Mouse (Mus musculus) forebrain, embryonic 14.5 days (tissue): ENCODE data around the gene Xylt2. TPM values are rescaled to one million over a fixed set of nuclear protein-coding genes. Genes with fewer than 3 reads are reported as not detected.

Source experiments
- ATAC-seq: fragments of 200-750 bp; cut with Nextera tagmentation; 2 replicates; pipeline ENCODE4 v1.8.0; 2017; ENCODE audit warnings: mild to moderate bottlenecking, moderate library complexity
- DNase-seq: peaks from one replicate; pipeline ENCODE4 v3.0.0-alpha.2; 2015; ENCODE audit warnings: low spot score
- H3K27ac ChIP-seq: fragments of 300-500 bp; sonication (generic); 2 replicates; pipeline ENCODE4 v1.5.1; 2014; ENCODE audit warnings: low read depth, mild to moderate bottlenecking, control low read depth, low read length, moderate library complexity
- H3K27me3 ChIP-seq: fragments of 300-500 bp; sonication (generic); replicated peaks from 2 replicates; pipeline ENCODE4 v1.6.1; 2014; ENCODE audit warnings: low read length, control low read depth, mixed read lengths; ENCODE audit not compliant: control insufficient read depth, insufficient read depth
- H3K36me3 ChIP-seq: fragments of 300-500 bp; sonication (generic); 2 replicates; pipeline ENCODE4 v1.6.1; 2014; ENCODE audit warnings: low read length, control low read depth; ENCODE audit not compliant: control insufficient read depth, insufficient read depth
- H3K4me1 ChIP-seq: fragments of 300-500 bp; sonication (generic); 2 replicates; pipeline ENCODE4 v1.6.1; 2014; ENCODE audit warnings: antibody characterized with exemption, low read length, control low read depth; ENCODE audit not compliant: control insufficient read depth, insufficient read depth
- H3K4me2 ChIP-seq: fragments of 300-500 bp; sonication (generic); 2 replicates; pipeline ENCODE4 v1.6.1; 2014; ENCODE audit warnings: mild to moderate bottlenecking, control low read depth, low read length
- H3K4me3 ChIP-seq: fragments of 300-500 bp; sonication (generic); 2 replicates; pipeline ENCODE4 v1.5.1; 2014; ENCODE audit warnings: low read depth, low read length, control low read depth
- H3K9ac ChIP-seq: fragments of 300-500 bp; sonication (generic); 2 replicates; pipeline ENCODE4 v1.6.1; 2014; ENCODE audit warnings: mild to moderate bottlenecking, low read length, control low read depth, moderate library complexity
- H3K9me3 ChIP-seq: fragments of 300-500 bp; sonication (generic); replicated peaks from 2 replicates; pipeline ENCODE4 v1.6.1; 2016; ENCODE audit warnings: low read length, control low read depth, mixed read lengths; ENCODE audit not compliant: control insufficient read depth
- WGBS: fragments of 180-500 bp; shearing (Covaris S2); extraction: QIAGEN DNeasy Blood & Tissue Kit; methylation state at CpG from one replicate; pipeline ENCODE4 v1.1.7; 2014; 5-methylcytosine and 5-hydroxymethylcytosine counted together
- polyA plus RNA-seq: library from polyadenylated mRNA; unstranded; fragments of >200 nt; fragmentation: Nextera tagmentation; extraction: Ambion mirVana; gene quantifications from 2 replicates; pipeline ENCODE4 v1.2.1, GENCODE M21; 2014

Xylt2 gene
- polyA plus RNA-seq, 1 experiment from 2014 or later, result 6.9 TPM

GRCm38 (mm10) chr11:94630199-94631011 is 46.9 kb downstream of the Xylt2 start:
- DNase-seq (peak; percentile 60), ATAC-seq (peak; percentile 22)
- 10% methylated on average over 26 of the region's 26 CpGs for WGBS
- Histone ChIP-seq H3K36me3 (peaks cover 36% of the 10 kb centered on the region), H3K4me1 (peaks cover 5% of the 10 kb centered on the region), H3K27ac (peak overlapping the region; percentile 55; the same call in 1 of the 2 replicates), H3K9me3 (no peaks in the 10 kb centered on the region), H3K4me2 (peak overlapping the region; percentile 86), H3K9ac (peak overlapping the region; percentile 88), H3K4me3 (peak overlapping the region; percentile 98), H3K27me3 (no peaks in the 10 kb centered on the region)

- ATAC-seq (peak; percentile 43; the same call in 1 of the 2 replicates), DNase-seq (no peak)
- Histone ChIP-seq H3K4me1 (peaks cover 5% of the 10 kb centered on the region), H3K27ac (peak overlapping the region; percentile 55), H3K9me3 (no peaks in the 10 kb centered on the region), H3K9ac (peak overlapping the region; percentile 88), H3K4me2 (peak overlapping the region; percentile 86), H3K4me3 (peak overlapping the region; percentile 98), H3K27me3 (no peaks in the 10 kb centered on the region), H3K36me3 (peaks cover 30% of the 10 kb centered on the region)
- under 1% methylated on average over 28 of the region's 28 CpGs for WGBS
These were observed 47.5 kb downstream of the Xylt2 start for GRCm38 (mm10) chr11:94629884-94630198.

DNA sequence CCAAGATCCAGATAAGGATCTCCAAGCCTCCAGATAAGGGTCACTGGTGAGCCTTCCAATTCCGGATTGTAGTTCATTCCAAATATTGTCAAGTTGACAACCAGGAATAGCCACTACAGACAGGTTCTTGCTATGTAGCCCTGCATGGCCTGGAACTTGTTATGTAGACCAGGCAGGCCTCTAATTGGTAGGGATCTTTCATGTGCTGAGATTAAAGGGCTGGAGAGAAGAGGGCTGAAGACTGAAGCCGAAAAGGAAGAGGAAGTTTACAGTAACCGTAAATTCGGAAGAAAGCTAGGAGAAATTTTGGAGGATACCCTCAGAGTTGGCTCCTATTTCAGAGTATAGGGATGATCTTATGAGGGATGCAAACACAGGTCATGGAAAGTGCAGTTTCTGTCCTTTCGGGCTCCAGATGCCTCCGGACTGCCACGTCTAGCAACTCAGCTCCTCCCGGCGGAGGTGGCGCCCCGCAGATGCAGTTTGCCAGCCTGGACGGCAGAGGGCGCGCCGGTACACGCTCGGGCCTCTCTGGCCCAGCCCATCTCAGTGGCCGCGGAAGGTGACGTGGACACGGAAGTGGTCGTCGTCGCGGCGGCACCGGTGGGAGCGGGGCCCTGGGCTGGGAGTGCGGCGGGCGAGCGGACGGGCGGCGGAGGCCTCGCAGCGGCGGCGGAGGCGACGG is 48.0 kb downstream of the Xylt2 start, which contains the start of gene Lrrc59:
TSS of gene Lrrc59 (plus strand) at position 569 of the 685 bp plus-strand sequence.
- WGBS, result 7% methylated on average over 40 of the region's 41 CpGs
- ATAC-seq (peak; percentile 98), DNase-seq (peak; percentile 91)
- peak within 1 kb of the TSS; percentile 55 for H3K27ac ChIP-seq
- no peaks in the 10 kb centered on the region for H3K9me3 ChIP-seq
- H3K4me3 ChIP-seq, result peak within 1 kb of the TSS; percentile 98
- H3K27me3 ChIP-seq, result no peaks in the 10 kb centered on the region
- H3K36me3 ChIP-seq, result peaks cover 25% of the 10 kb centered on the region
- H3K4me1 ChIP-seq, result peaks cover 5% of the 10 kb centered on the region
- H3K4me2 ChIP-seq, result peak within 1 kb of the TSS; percentile 86
- H3K9ac ChIP-seq, result peak within 1 kb of the TSS; percentile 88

- H3K9ac ChIP-seq, result no peak overlapping the region
- no peaks in the 10 kb centered on the region for H3K36me3 ChIP-seq
- no peak overlapping the region for H3K4me2 ChIP-seq
- no peak overlapping the region for H3K27ac ChIP-seq
- WGBS, result 85% methylated on average over 2 of the region's 2 CpGs
- DNase-seq, result no peak
- H3K4me3 ChIP-seq, result no peak overlapping the region
- no peak for ATAC-seq
- H3K9me3 ChIP-seq, result no peaks in the 10 kb centered on the region
- no peaks in the 10 kb centered on the region for H3K27me3 ChIP-seq
- H3K4me1 ChIP-seq, result no peaks in the 10 kb centered on the region
These were observed 55.2 kb downstream of the Xylt2 start for GRCm38 (mm10) chr11:94622162-94622561.

GRCm38 (mm10) chr11:94621458-94621852 is 55.9 kb downstream of the Xylt2 start:
- Histone ChIP-seq H3K4me3 (no peak overlapping the region), H3K4me2 (no peak overlapping the region), H3K4me1 (no peaks in the 10 kb centered on the region), H3K9me3 (no peaks in the 10 kb centered on the region), H3K27me3 (no peaks in the 10 kb centered on the region), H3K36me3 (no peaks in the 10 kb centered on the region), H3K9ac (no peak overlapping the region), H3K27ac (no peak overlapping the region)
- no peak for DNase-seq
- no peak for ATAC-seq

DNA sequence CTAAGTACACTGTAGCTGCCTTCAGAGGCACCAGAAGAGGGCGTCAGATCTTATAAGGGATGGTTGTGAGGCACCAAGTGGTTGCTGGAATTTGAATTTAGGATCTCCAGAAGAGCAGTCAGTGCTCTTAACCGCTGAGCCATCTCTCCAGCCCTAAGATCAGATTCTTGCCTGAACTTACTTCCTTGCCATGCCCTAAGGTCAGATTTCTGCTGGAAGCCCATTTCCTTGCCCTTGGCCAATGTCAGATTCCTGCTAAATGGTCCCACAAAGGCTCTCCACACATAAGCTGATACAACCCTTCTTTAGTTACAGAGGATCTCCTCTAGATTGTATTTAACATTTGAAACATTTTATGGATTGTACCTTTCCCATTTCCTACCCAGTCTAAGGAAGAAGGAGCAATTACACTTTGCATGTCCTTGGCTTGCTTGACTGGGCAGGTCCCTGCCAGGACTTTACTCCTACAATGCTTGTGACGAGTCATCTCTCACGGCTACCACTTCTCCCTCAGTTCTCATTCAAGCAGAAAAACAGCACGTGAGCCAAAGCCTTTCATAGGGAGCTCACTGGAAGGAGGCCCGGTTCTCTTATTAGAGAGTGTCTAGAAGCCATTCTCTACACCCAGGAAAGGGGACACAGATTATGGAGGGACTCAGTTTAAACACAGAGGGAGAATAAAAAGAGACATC is 56.4 kb downstream of the Xylt2 start:
- no peaks in the 10 kb centered on the region for H3K4me1 ChIP-seq
- H3K4me3 ChIP-seq, result no peak overlapping the region
- 43% methylated on average over 6 of the region's 6 CpGs for WGBS
- no peak overlapping the region for H3K27ac ChIP-seq
- H3K4me2 ChIP-seq, result no peak overlapping the region
- H3K27me3 ChIP-seq, result no peaks in the 10 kb centered on the region
- ATAC-seq, result no peak
- no peaks in the 10 kb centered on the region for H3K36me3 ChIP-seq
- H3K9me3 ChIP-seq, result no peaks in the 10 kb centered on the region
- no peak overlapping the region for H3K9ac ChIP-seq
- DNase-seq, result no peak

GRCm38 (mm10) chr11:94617646-94618045 is 59.7 kb downstream of the Xylt2 start:
- Histone ChIP-seq H3K4me1 (no peaks in the 10 kb centered on the region), H3K9ac (no peak overlapping the region), H3K27ac (no peak overlapping the region), H3K9me3 (no peaks in the 10 kb centered on the region), H3K4me2 (no peak overlapping the region), H3K4me3 (no peak overlapping the region), H3K27me3 (no peaks in the 10 kb centered on the region), H3K36me3 (no peaks in the 10 kb centered on the region)
- ATAC-seq (no peak), DNase-seq (no peak)
- 84% methylated on average over 2 of the region's 2 CpGs for WGBS

DNA sequence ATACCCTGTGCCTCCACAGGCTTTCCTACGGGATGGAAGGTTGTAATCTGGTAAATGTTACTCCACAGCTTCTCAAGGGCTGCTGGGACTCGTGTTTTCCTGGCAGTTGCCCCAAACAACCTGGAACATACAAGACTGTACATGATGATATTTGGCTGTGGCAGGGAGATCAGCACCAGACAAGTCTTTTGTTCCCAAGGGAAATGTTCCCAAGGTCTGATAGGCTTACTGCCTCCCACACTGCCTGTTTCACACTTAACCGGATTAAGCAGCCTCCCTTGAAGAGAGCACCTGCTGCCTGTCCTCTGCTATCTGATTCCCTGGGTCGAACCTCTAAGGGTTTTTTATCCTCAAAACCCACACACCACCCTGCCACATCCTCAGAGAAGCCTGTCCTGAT is 61.8 kb downstream of the Xylt2 start:
- no peaks in the 10 kb centered on the region for H3K9me3 ChIP-seq
- ATAC-seq, result no peak
- no peak overlapping the region for H3K4me3 ChIP-seq
- H3K27ac ChIP-seq, result no peak overlapping the region
- 25% methylated on average over 4 of the region's 4 CpGs for WGBS
- peak; percentile 24 for DNase-seq
- no peaks in the 10 kb centered on the region for H3K36me3 ChIP-seq
- no peaks in the 10 kb centered on the region for H3K27me3 ChIP-seq
- H3K4me2 ChIP-seq, result no peak overlapping the region
- no peaks in the 10 kb centered on the region for H3K4me1 ChIP-seq
- H3K9ac ChIP-seq, result no peak overlapping the region
